Mouse (Mus musculus): ENCODE results near the gene Pigq.

GRCm38 (mm10) chr17:25883268-25883667 lies 61.5 kb downstream of the Pigq start:
- TF ChIP-seq CTCF (IDR thresholded peaks at IDR 0.05; ENCODE audit: borderline replicate concordance, extremely low read depth, insufficient read depth, insufficient read length) (no peak), POLR2A (IDR thresholded peaks at IDR 0.05; ENCODE audit: borderline replicate concordance, extremely low read depth, insufficient read depth, insufficient read length, poor library complexity, severe bottlenecking) (no peak)
